Mouse (Mus musculus): ENCODE measurements at regions not wholly inside any gene's neighbourhood (a gene's known extent, or its start where the extent isn't known, plus 50 kb on each side); places are given as distances from the start of the nearest gene placed in this dataset.

GRCm38 (mm10) chr8:15731324-15731723 is 685.4 kb upstream of the BB014433 start:
- TF ChIP-seq CTCF (IDR thresholded peaks at IDR 0.05; ENCODE audit: low read depth) (no peak), EP300 (IDR thresholded peaks at IDR 0.05; ENCODE audit: low read depth) (no peak)
